Mouse (Mus musculus) testis, adult 2 months (tissue): Measurements from ENCODE around the gene Ugt1a1.

Experiments
- CTCF ChIP-seq: fragments of 200-500 bp; IDR thresholded peaks from 2 replicates; pipeline ENCODE4 v1.5.1; 2012; ENCODE audit warnings: low read depth, mild to moderate bottlenecking, inconsistent platforms, low read length, moderate library complexity; ENCODE audit not compliant: control insufficient read depth, insufficient read depth, insufficient replicate concordance
- POLR2A ChIP-seq: fragments of 200-500 bp; IDR thresholded peaks from 2 replicates; pipeline ENCODE4 v1.6.1; 2012; ENCODE audit warnings: low read depth, mild to moderate bottlenecking, inconsistent platforms, low read length, moderate library complexity; ENCODE audit not compliant: control insufficient read depth

DNA sequence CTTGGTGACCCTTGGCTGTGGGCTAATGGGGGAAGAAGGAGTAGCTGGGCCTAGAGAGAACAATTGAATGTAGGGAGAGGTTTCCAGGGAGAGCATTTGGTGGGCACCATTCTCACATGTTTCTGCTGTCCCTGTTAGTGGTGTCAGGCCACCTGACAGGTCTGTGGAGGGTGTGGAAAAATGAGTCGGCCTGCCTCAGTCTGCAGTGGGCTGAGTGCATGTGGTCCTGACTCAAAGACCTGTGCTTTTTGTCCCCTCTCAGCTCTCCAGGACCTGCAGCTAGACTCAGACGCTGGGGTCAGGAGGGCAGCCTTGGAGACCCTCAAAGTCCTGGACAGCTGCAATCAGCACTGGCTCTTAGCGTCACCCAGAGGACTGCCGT, 47.9 kb downstream of the Ugt1a1 start:
- TF ChIP-seq CTCF (no peak), POLR2A (no peak)
